Mouse (Mus musculus) layer of hippocampus, postnatal 36 days (tissue): ENCODE measurements around the gene Vwf. TPM values are rescaled to one million over a fixed set of nuclear protein-coding genes. Genes with fewer than 3 reads are reported as not detected.

Experiments
- DNase-seq, 2 experiments: peaks; one replicate each; pipeline ENCODE4 v3.0.0; 2022
- total RNA-seq, 2 experiments: library from RNA; stranded (reverse); gene quantifications; 2 replicates each; pipeline ENCODE4 v1.2.3; 2021

The Vwf gene
- total RNA-seq, 2 experiments from 2014 or later = 12.2 to 13.1 TPM

DNA sequence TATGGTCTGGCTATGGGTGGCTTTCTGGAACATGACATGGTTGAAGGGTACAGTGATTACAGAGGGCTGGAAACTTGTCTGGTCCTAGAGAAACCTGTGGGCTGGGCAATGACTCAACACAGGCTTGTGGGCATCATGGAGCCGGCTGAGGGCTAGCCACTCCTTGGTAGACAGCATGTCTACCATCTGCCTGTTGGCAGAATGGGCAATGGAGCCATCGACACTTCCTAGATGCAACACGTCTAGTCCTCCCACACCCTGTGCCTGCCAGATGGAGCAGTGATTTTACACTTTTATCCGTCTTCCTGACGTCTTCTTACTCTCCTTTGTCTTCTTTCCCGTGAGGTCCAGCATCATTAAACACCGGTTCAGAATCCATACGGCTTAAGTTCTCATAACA is 94.6 kb downstream of the Vwf start:
- DNase-seq = peak; percentile 21 to 25

- DNase-seq = no peak
These were observed 102.4 kb downstream of the Vwf start for GRCm38 (mm10) chr6:125648964-125649363.

GRCm38 (mm10) chr6:125651335-125651734 is 104.8 kb downstream of the Vwf start:
- no peak for DNase-seq

DNA sequence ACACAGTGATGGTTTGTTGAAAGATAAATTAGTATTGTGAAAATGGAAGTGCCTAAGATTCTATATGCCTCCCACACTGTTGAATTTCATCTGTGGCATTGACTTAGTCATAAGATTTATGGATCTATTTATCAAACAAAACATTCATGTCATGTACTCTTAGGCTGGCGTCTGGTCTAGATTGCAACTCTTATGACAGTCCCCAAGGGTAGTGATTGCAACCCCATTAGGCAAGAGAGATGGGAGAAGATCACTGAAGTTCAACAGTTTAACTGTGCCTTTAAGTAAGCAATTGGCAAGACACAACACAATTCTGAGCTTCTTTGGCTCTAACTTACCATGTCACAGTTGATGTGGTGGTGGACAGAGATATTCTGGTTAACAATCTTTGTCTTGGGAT is 106.8 kb downstream of the Vwf start:
- no peak for DNase-seq

DNA sequence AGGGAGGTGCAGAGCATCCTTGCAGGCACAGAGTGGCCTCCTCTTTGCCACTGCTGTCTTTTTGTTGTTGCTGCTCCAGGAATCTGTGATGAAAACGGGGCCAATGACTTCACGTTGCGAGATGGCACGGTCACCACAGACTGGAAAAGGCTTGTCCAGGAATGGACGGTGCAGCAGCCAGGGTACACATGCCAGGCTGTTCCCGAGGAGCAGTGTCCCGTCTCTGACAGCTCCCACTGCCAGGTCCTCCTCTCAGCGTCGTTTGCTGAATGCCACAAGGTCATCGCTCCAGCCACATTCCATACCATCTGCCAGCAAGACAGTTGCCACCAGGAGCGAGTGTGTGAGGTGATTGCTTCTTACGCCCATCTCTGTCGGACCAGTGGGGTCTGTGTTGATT is 110.3 kb downstream of the Vwf start:
- no peak for DNase-seq

DNA sequence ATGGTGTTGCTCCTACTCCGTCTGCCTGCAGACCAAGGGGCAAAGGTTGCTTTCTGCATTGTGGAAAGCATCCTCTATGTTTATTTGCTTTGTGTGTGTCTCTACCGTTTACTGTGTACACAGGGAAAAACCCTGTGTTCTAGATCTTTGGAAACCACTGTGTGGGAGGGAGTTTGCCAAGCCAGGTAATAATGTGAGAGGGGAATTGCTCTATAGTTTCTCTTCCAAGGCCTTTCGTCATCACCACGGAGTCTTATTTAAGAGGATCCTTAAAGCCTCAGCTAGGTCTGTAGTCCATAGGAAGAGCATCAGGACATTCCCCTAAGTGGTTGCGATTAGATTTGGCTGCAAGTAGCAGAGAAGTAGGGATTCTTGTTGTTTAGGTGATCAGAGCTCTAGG is 111.4 kb downstream of the Vwf start:
- DNase-seq = no peak

DNA sequence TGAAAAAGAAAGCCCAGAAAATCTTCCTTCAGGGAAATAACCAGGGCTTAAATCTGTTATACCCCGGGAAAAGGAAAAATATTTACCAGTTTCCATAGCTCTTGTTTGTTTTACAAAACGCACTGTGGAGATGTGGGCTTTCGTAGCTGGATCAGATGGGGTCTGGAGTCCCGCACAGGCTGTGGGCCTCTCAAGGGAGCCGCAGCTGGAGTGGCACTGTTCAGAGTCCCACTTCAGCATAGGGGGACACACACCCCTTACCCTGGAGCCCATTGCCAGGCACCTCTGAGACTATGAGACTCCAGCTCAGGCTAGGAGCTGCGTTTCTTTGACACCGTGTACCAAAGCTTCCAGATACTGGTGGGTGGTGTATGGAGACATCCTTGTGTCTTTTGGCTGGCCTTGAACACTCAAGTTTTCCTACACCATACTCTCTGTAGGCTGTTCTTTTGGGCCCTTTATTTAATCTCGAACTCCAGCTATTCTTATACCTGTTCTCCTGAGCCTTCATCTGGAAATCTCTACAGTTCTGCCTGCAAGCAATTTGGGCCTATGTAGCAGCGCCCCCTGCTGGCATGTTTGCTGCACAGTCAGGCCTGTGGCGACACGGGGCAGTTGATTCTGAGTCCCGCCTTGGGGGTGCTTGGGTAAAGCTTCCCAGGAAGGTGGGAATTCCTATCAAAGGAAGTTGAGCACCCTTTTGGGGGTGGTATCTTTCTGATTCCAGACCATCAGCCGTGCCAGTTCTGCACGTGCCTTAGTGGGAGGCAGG is 114.7 kb downstream of the Vwf start:
- DNase-seq = peak; percentile 51 to 53

DNA sequence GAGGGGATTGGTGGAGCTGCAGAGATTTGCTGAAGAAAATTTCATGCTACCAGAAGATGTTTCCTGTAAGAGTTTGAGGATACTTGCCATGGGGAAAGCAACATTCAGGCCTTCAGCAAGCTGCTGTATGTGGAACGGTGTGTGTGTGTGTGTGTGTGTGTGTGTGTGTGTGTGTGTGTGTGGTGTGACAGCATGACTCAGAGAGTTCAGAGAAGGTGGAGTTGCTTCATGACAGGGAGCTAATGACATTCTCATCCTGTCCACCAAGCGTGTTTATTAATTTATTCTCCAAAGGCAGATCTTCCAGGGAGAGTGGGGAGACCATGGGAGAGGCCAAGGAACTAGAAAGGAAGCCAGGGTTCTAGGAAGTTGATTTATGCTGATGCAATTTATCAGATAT is 117.3 kb downstream of the Vwf start:
- no peak for DNase-seq

GRCm38 (mm10) chr6:125671835-125672234 is 125.3 kb downstream of the Vwf start:
- no peak for DNase-seq

DNA sequence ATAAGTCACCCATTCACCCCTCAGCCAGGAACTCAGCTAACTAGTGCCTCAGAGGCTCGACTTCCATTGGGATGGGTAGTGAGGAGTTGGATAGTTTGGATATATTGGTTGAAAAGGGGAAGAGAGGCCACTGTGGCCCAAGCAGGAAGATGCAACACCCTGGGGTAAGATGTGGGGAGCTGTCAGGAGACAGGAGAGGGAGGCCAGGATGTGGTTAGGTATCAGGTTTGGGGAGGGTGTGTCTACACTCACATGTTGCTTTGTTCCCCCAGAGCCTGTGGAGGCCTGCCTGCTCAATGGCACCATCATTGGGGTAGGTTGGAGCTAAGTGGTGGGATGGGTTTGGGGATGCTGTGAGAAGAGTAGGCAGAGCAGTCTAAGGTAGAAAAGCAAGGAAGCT is 131.9 kb downstream of the Vwf start:
- DNase-seq = no peak

DNA sequence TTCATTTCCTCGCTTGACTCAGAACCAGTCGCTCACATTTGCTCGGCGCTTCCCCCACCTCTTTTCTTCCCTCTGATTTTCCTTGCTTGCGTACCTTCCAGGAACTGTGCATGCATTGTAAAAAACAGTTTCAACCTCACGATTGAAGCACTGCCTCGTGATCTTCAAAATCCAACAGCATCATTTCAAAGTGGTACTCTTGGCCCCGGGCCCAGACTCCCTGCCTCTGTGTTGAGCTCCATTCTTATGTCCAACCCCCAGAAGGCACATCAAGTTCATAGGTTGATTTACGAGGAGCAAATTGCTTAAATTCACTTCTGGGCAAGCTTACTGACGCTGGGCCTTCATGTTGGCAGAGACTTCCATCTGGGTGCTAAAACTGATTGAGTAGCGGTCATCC is 134.0 kb downstream of the Vwf start:
- no peak for DNase-seq

DNA sequence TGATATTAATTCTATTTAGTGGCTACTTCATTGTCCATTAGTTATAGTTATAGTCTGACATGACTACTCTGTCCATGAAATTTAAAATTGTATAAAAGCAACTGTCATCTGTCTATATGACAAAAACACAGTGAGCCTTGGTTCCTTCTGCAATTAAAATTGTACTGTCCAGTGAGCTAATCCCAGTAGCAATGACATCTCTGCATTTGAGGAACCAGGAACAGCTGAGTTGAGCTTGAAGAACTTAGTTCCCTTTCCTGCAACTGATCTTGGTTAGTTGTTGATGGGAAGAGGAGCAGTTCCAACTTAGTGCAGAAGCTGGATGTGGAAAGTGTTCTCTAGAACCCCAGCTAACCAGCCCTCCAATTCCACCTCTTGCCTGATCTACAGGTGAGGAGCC is 138.8 kb downstream of the Vwf start:
- no peak for DNase-seq

GRCm38 (mm10) chr6:125687986-125688385 is 141.4 kb downstream of the Vwf start:
- DNase-seq = no peak

GRCm38 (mm10) chr6:125690057-125690703 is 143.6 kb downstream of the Vwf start, which contains the start of gene Ano2:
Ano2 (plus strand) TSS chr6:125690419.
- no peak for DNase-seq

GRCm38 (mm10) chr6:125701146-125701545 is 154.6 kb downstream of the Vwf start:
- DNase-seq = no peak

DNA sequence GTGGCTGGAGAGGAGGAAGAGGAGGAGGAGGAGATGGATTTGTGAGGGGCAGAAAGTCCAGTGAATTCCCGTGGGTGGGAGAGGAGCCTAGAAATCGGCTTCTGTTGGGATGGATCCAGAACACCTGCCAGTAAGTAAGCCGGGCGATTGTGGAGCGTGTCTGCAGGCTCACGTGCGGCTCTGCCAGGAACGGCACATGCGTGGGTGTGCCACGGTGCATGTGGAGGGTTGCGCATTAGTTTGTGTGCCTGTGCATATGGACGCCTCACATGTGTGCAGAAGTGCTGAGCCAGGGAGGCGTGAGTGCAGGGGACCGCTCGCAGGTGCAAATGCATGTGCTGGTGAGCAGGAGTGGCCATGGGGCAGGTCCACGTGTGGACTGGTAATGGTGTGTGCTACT is 164.7 kb downstream of the Vwf start:
- peak; percentile 42 to 50 for DNase-seq

- DNase-seq = no peak
These were observed 179.8 kb downstream of the Vwf start for GRCm38 (mm10) chr6:125726408-125726807.

GRCm38 (mm10) chr6:125727484-125727911 is 180.9 kb downstream of the Vwf start:
- DNase-seq = no peak

- no peak for DNase-seq
These were observed 182.9 kb downstream of the Vwf start for GRCm38 (mm10) chr6:125729471-125729870.

DNA sequence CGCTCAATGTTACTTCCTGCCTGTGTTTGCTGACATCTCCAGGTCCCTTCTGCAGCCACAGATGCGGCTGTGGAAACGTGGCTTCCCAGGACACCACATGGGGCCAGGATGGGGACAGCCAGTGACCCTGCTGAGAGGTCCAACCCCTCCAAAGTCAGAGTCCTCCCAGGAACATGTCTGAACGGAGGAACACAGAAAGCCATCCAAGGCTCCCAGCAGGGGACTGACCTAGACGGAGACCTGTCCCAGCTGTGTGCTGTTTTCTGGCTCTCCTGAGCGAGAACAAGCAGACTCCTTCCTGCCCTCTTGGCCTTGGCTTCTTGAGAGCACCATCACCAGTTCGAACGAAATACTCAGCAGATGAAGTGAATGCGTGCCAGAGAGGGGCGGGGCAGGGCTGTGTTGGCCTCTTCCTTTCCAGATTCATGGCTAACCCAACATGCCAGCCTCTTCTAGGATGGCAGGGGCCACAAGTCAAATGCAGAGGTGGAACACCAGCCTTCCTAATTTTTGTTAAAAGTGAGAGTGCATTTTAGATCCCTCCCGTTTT is 183.5 kb downstream of the Vwf start:
- no peak for DNase-seq
